Mouse (Mus musculus) small intestine, adult 2 months (tissue): ENCODE measurements around the gene Cyp2b23. TPM values are rescaled to one million over a fixed set of nuclear protein-coding genes. Genes with fewer than 3 reads are reported as not detected.
"Not testable (repeated sequence)": the region's sequence is repeated elsewhere in the genome, so short reads cannot be mapped to it uniquely, and the experiment has no call there.

ENCODE experiments used
- H3K27ac ChIP-seq: fragments of 200-500 bp; 2 replicates; pipeline ENCODE4 v1.5.1; 2012; ENCODE audit warnings: low read depth, low read length, control low read depth, inconsistent platforms; ENCODE audit not compliant: insufficient read depth
- H3K27me3 ChIP-seq: fragments of 200-500 bp; 2 replicates; pipeline ENCODE4 v1.6.1; 2012; ENCODE audit warnings: mild to moderate bottlenecking, moderate library complexity, low read length, inconsistent platforms; ENCODE audit not compliant: control insufficient read depth, insufficient read depth
- H3K36me3 ChIP-seq: fragments of 200-500 bp; 2 replicates; pipeline ENCODE4 v1.6.1; 2012; ENCODE audit warnings: mild to moderate bottlenecking, low read length, control low read depth, inconsistent platforms; ENCODE audit not compliant: control insufficient read depth, insufficient read depth
- H3K4me1 ChIP-seq: fragments of 200-500 bp; 2 replicates; pipeline ENCODE4 v1.6.1; 2012; ENCODE audit warnings: low read length, inconsistent platforms, mixed read lengths; ENCODE audit not compliant: control insufficient read depth, insufficient read depth, insufficient read length
- H3K4me3 ChIP-seq: fragments of 200-500 bp; 2 replicates; pipeline ENCODE4 v1.5.1; 2012; ENCODE audit warnings: low read depth, mild to moderate bottlenecking, control low read depth, inconsistent platforms, low read length, moderate library complexity
- CTCF ChIP-seq: fragments of 200-500 bp; IDR thresholded peaks from 2 replicates; pipeline ENCODE4 v1.5.1; 2012; ENCODE audit warnings: low read depth, mild to moderate bottlenecking, control low read depth, inconsistent platforms, low read length, moderate library complexity, mixed read lengths; ENCODE audit not compliant: insufficient replicate concordance, insufficient read length; ENCODE audit errors: extremely low read depth
- POLR2A ChIP-seq: fragments of 200-500 bp; IDR thresholded peaks from 2 replicates; pipeline ENCODE4 v1.6.1; 2012; ENCODE audit warnings: low read depth, mild to moderate bottlenecking, control low read depth, inconsistent platforms, low read length, moderate library complexity
- WGBS: fragments of 180-500 bp; shearing (Covaris S2); methylation state at CpG from one replicate; pipeline ENCODE4 v1.1.7; 2018; 5-methylcytosine and 5-hydroxymethylcytosine counted together
- polyA plus RNA-seq: library from polyadenylated mRNA; depleted of rRNA; stranded (reverse); fragments of >200 nt; gene quantifications from 2 replicates; pipeline ENCODE4 v1.2.3, GENCODE M21; 2012; rRNA removed

Gene Cyp2b23
- polyA plus RNA-seq: not detected in 2 replicates

DNA sequence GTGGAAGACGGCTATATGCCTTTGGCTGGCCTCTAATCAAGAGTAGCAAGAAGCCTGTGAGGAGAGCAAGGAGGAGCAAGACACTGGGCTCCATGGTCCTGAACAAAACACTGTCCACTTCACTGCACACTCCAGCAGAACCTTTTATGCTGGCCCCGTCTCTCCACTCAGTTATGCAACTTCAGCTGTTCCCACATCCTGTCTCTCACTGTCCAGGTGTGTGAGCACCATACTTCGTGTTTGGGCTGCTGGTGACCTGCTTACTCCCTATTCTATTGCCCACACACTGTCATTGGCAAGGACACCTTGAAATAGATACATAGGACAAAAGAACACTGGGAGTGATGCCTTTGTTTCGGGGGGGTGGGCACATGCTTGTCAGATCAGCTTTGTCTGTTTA is at the start of gene Cyp2b23:
TSS of gene Cyp2b23 (minus strand) at position 101 of the 400 bp plus-strand sequence.
- 72% methylated on average over 4 of the region's 4 CpGs for WGBS
- TF ChIP-seq CTCF: no peak
- TF ChIP-seq POLR2A: no peak
- Histone ChIP-seq H3K27ac (no peak within 1 kb of the TSS), H3K36me3 (no peaks in the 10 kb centered on the region), H3K4me1 (no peaks in the 10 kb centered on the region), H3K4me3 (no peak within 1 kb of the TSS), H3K27me3 (no peaks in the 10 kb centered on the region)

DNA sequence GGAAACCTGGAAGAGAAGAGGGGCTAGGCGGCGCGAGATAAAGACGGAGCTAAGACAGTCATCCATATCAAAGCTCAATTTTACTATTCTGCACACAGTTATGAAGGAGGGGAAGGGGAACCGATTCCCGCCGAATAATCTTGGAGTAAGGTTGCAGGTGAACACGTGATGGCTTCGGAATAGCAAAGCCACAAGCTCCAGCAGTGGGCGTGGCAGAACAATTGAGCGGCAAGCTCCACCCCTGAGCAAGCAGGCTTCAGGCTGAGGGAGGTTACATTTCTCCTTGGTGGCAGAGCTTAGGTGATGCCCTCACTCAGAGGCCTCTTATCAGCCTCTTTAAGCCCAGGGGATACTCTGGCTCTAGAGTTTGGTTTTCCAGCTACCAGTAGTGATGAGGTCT is 24.8 kb upstream of the Cyp2b23 start:
- WGBS: 85% methylated on average over 11 of the region's 11 CpGs
- no peak overlapping the region for H3K4me3 ChIP-seq
- no peak overlapping the region for H3K27ac ChIP-seq
- TF ChIP-seq CTCF: no peak
- no peak for TF ChIP-seq POLR2A
- H3K4me1 ChIP-seq: no peaks in the 10 kb centered on the region
- H3K27me3 ChIP-seq: no peaks in the 10 kb centered on the region
- H3K36me3 ChIP-seq: no peaks in the 10 kb centered on the region

DNA sequence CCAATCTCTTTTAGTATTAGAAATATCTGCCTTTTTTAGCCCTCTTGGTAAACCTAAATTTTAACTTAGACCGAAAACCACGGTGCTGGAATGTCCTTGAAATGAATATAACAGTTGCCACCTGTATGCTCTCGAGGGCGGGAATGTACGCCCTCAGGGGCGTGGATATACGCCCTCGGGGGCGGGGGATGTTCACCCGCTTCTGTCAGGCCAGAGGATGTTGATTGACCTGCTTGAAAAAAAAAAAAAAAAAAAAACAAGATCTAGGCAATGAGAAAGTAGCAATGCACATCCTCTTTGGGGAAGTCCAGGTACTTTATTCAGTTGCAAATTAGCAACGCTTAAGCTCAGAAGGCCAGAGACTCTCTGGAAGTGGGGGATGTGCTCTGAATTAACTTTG is 20.8 kb upstream of the Cyp2b23 start:
- no peak overlapping the region for H3K4me3 ChIP-seq
- 36% methylated on average over 11 of the region's 11 CpGs for WGBS
- no peak for TF ChIP-seq CTCF
- no peak for TF ChIP-seq POLR2A
- H3K36me3 ChIP-seq: no peaks in the 10 kb centered on the region
- no peaks in the 10 kb centered on the region for H3K4me1 ChIP-seq
- H3K27ac ChIP-seq: no peak overlapping the region
- H3K27me3 ChIP-seq: no peaks in the 10 kb centered on the region

DNA sequence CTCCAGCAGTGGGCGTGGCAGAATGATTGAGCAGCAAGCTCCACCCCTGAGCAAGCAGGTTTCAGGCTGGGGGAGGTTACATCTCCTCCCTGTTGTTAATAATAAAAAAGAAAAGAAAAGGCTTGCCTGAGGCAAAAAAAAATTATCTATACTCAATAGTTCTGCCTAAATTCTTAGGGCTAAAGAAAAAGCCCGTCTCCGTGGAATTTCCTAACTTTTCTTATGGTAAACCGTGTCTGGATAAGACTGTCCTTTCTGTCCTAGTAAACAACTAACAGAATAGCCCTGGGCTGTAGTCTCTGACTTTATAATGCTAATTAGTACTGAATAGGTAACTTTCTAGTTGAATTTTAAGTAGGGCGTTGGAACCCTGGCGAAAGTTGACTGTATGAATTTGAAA is 20.0 kb upstream of the Cyp2b23 start:
- not testable (repeated sequence) for H3K27ac ChIP-seq, H3K4me1 ChIP-seq, H3K36me3 ChIP-seq, H3K4me3 ChIP-seq, H3K27me3 ChIP-seq
- WGBS: 53% methylated on average over 6 of the region's 6 CpGs

DNA sequence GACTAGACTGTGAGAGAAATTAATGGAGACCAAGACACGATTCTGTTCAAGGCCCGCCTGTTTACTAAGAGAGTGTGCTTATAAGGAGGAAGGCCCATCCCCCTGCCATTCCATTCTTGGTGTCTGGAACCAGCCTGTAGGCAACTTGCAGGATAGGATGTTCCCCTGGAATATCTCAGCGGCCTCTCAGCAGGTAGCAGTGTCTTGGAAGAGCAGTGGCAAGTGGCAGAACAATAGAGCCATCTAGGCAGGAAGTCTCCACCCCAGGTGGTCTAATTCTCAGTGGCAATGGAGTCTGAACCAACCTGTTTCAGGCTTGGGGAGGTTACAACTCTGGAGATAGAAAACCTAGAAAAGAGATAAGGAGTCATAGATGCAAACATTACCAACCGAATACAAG is 13.9 kb upstream of the Cyp2b23 start:
- Histone ChIP-seq H3K27ac (no peak overlapping the region), H3K36me3 (no peaks in the 10 kb centered on the region), H3K4me3 (no peak overlapping the region), H3K4me1 (no peaks in the 10 kb centered on the region), H3K27me3 (no peaks in the 10 kb centered on the region)
- TF ChIP-seq CTCF: no peak
- TF ChIP-seq POLR2A: no peak
- 73% methylated on average over 4 of the region's 4 CpGs for WGBS

DNA sequence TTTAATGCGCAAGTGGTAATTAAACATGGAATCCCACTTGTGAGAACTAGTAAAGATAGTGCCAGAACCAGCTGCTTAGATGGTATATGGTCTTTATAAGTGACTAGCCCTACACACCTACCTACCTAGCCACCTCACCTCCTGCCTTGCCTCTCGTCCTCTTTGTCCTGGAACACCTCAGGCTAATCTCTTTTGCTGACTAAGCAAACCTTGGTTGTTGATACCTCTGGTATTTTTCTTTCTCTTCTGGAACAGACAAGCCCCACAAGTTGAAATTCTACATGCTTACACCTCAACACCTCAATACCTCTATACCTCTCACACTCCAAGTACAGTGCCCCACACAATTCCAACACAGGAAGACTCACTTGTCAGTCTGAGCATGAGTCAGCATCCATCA is 524 bp downstream of the Cyp2b23 start:
- no peak overlapping the region for H3K27ac ChIP-seq
- 70% methylated on average over 2 of the region's 2 CpGs for WGBS
- no peaks in the 10 kb centered on the region for H3K27me3 ChIP-seq
- H3K36me3 ChIP-seq: no peaks in the 10 kb centered on the region
- no peaks in the 10 kb centered on the region for H3K4me1 ChIP-seq
- H3K4me3 ChIP-seq: no peak overlapping the region
- TF ChIP-seq CTCF (no peak), POLR2A (no peak)

DNA sequence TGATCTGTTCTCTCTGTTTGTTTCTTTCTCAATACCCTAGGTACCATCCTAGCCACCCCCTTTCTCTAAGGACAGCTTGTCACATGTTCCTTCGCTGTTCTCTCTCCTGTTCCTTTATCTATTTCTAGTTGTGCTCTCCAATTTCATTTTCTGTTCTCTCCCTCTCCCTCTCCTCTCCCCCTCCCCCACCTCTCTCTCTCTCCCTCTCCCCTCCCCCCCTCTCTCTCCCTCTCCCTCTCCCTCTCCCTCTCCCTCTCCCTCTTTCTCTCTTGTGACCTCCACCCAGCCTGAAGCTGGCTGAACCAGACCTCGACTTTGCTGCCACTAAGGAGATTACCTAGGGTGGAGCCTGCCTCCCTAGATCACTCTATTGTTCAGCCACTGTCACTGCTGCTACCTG is 18.8 kb downstream of the Cyp2b23 start:
- H3K4me3 ChIP-seq, H3K4me1 ChIP-seq: not testable (repeated sequence)
- 22% methylated on average over 2 of the region's 2 CpGs for WGBS

DNA sequence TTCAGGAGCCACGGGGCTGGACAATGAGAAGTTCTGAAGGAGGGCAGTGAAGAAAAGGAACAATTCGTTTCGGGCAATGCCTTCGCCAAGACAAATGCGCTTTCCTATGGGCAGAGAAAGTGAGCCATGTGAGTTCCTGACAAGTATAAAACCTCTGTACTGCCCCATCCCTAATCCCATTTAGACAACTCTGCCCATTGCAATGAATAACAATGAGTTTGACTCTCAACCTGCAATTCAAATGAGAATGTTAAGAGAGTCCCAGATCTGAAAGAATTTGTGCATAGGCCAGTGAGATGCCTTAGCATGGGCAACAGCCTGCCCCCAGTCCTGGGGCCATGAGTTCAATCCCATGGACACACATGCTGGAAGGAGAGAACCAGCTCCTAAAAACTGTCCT is 20.2 kb downstream of the Cyp2b23 start:
- H3K36me3 ChIP-seq: no peaks in the 10 kb centered on the region
- H3K4me3 ChIP-seq: no peak overlapping the region
- no peak for TF ChIP-seq CTCF
- TF ChIP-seq POLR2A: no peak
- H3K27me3 ChIP-seq: no peaks in the 10 kb centered on the region
- H3K27ac ChIP-seq: no peak overlapping the region
- H3K4me1 ChIP-seq: no peaks in the 10 kb centered on the region
- 89% methylated on average over 5 of the region's 5 CpGs for WGBS

More for the DNA sequence above, 18.8 kb downstream of the Cyp2b23 start:
- H3K36me3 ChIP-seq, H3K27me3 ChIP-seq, H3K27ac ChIP-seq: not testable (repeated sequence)

DNA sequence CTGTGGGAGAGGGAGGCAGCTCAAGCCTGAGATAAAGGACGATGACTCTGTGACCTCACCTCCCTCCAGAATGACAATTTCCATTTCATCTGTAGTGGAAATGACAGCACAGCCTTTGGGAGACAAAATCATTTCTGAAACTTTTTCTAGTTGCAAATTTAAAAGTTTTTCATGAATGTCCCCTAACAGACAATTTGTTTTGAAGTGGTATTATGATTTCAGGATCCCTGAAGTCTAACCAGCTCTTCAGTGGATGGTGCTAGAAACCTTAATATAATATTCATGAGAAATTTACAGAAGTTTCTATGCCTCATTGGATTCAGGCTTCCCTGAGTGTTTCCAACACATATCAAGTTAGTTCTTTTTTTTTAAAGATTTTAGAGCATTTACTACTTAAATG is 67.9 kb downstream of the Cyp2b23 start, which contains the start of gene Vmn1r185:
TSS of gene Vmn1r185 (minus strand) at position 101 of the 400 bp plus-strand sequence.
- H3K4me1 ChIP-seq, H3K36me3 ChIP-seq, H3K4me3 ChIP-seq, H3K27ac ChIP-seq, H3K27me3 ChIP-seq: not testable (repeated sequence)
- WGBS: 69% methylated on average over 1 of the region's 1 CpGs
